Mouse (Mus musculus): ENCODE results near the gene Ccdc92b.
A peak's percentile ranks its signal among the peaks of the same experiment; 100 is the strongest.

Gene Ccdc92b

GRCm38 (mm10) chr11:74652791-74653191 is 33.4 kb downstream of the Ccdc92b start:
- DNase-seq (ENCODE audit: low read depth, low spot score), result no peak

DNA sequence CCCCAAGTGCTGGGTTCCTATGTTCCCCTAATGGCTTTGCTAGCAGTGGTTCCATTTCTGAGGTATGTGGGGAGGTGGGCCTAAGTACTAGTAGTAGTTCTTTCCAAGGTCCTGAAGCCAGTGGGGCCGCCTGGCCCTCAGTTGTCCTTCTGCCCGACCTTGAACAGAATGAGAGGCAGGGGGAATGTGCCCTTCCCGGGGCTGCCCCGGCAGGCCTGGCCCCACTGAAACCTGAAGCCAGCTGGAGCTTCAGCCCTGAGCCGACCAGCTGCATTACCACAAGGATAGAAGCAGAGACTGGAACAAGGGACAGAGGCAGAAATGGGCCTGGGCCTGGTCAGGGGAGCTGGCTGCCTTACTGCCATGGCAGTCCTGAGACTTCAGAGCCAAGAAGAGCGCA is 34.0 kb downstream of the Ccdc92b start:
- DNase-seq (ENCODE audit: low read depth, low spot score), result no peak

DNA sequence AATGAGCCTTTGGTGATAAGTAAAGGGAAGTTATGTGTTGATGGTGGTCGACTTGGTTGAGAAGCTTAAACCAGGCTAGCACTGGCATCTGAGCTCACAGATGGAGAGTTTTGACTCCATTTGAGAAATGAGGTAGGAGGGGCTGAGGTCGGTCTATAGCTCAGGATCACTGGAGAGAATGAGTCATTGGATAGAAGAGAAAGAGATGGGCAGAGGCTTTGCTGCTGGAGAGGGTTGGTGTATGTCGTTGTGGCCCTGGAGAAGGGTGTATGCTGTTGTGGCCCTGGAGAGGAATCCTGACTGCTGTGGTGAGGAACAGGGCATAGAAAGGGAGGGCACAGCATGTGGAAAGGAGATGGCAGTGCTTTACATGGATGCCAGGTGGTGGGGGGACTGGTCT is 36.5 kb downstream of the Ccdc92b start:
- DNase-seq (ENCODE audit: low read depth, low spot score), result peak; percentile 73

DNA sequence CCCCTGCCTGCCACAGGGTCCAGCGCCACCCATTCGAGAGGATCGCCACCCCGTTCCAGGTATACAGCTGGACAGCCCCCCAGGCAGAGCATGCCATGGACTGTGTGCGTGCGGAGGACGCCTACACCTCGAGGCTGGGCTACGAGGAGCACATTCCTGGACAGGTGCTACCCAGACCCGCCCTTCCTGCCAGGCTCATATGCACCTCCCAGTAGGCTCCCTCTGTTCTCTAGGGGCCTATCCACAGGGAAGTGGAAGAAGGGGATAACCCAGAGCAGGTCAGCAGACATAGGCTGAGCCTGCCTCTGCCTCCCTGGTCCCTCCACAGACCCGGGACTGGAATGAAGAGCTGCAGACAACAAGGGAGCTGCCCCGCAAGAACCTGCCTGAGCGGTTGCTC is 40.9 kb downstream of the Ccdc92b start:
- no peak for DNase-seq (ENCODE audit: low read depth, low spot score)

GRCm38 (mm10) chr11:74661641-74662040 is 42.2 kb downstream of the Ccdc92b start:
- DNase-seq (ENCODE audit: low read depth, low spot score), result no peak

DNA sequence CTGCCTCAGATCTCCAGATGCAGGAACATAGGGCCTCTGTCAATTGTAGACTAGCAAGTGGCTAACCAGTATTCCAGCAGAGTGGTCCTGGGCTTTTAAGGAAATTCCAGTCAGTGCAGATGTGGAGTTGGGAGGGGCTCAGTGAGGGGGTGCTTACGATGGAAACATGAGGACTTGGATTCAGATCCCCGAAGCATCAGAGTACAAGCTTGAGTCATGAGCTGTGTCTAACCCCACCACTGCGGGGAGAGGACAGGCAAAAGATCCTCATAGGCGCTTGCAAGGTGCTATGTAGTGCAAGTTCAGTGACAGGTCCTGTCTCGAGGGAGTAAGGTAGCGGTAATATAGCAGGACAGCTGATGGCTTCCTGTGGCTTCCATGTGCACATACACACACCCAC is 42.8 kb downstream of the Ccdc92b start:
- no peak for DNase-seq (ENCODE audit: low read depth, low spot score)

DNA sequence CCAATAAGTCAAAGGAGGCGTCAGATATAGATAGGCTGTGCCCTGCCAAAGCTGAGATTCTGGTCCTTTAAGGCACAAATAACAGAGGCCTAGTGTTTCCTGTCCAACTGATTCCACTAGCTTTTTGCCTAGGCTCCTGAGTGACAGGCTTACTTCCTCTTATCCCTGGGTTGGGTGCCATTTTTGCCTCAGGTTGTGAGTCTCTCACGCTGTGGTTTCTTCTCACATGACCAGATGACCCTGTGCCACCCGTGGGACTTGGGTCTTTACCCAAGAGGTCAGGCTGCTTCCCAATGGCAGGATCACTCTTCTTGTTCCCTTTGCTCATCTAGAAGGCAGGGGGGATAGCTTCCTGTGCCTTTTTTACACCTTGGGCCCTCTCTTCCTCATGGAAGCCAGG is 44.9 kb downstream of the Ccdc92b start:
- no peak for DNase-seq (ENCODE audit: low read depth, low spot score)

- DNase-seq (ENCODE audit: low read depth, low spot score), result no peak
Measured at GRCm38 (mm10) chr11:74664906-74665305, 45.5 kb downstream of the Ccdc92b start.

DNA sequence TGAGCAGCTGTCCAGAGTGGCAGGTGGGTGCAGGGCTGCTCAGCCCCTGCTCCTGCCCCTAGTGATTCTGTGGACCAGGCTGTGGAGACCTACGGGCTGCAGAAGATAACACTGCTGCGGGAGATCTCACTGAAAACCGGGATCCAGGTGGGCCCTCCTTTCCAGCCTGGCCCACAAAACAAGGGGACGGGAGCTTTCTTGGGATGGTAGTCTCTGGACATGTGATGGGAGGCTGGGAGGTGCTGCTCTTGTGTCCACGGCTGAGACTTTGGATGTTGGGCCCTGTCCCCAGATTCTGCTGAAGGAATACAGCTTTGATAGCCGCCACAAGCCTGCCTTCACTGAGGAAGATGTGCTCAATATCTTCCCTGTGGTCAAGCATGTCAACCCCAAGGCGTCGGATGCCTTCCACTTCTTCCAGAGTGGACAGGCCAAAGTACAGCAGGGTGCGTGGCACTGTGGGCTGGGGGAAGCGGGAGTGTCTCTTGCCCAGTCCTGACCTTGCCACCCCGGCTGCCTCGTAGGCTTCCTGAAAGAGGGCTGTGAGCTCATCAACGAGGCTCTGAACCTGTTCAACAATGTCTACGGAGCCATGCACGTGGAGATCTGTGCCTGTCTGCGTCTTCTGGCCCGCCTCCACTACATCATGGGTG is 46.4 kb downstream of the Ccdc92b start:
- DNase-seq (ENCODE audit: low read depth, low spot score), result no peak

- DNase-seq (ENCODE audit: low read depth, low spot score), result no peak
Measured at GRCm38 (mm10) chr11:74666284-74666652, 46.9 kb downstream of the Ccdc92b start.

- DNase-seq (ENCODE audit: low read depth, low spot score), result no peak
Measured at GRCm38 (mm10) chr11:74666776-74667581, 47.6 kb downstream of the Ccdc92b start.

GRCm38 (mm10) chr11:74667582-74668010 is 48.2 kb downstream of the Ccdc92b start:
- DNase-seq (ENCODE audit: low read depth, low spot score), result no peak

DNA sequence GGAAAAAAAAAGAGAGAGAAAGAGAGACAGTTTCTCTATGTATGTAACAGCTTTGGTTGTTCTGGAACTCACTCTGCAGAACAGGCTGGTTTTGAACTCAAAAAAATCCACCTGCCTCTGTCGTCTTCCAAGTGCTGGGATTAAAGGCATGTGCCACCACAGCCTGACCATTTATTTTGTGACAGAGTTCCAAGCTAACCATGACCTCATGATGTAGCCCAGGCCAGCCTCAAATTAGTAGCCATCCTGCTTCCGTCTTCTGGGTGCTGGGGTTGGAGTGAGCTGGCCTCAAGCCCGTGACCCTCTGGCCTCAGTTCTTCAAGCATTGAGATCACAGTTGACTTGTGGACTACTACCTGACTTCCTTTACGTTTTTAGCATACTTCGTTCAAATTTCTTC is 49.1 kb downstream of the Ccdc92b start:
- DNase-seq (ENCODE audit: low read depth, low spot score), result no peak

GRCm38 (mm10) chr11:74668971-74669370 is 49.6 kb downstream of the Ccdc92b start:
- no peak for DNase-seq (ENCODE audit: low read depth, low spot score)

GRCm38 (mm10) chr11:74670151-74670550 is 50.7 kb downstream of the Ccdc92b start:
- no peak for DNase-seq (ENCODE audit: low read depth, low spot score)

- DNase-seq (ENCODE audit: low read depth, low spot score), result no peak
Measured at GRCm38 (mm10) chr11:74671013-74671412, 51.6 kb downstream of the Ccdc92b start.

GRCm38 (mm10) chr11:74671839-74672238 is 52.4 kb downstream of the Ccdc92b start:
- DNase-seq (ENCODE audit: low read depth, low spot score), result no peak

- peak; percentile 14 for DNase-seq (ENCODE audit: low read depth, low spot score)
Measured at GRCm38 (mm10) chr11:74672901-74673513, 53.6 kb downstream of the Ccdc92b start.

DNA sequence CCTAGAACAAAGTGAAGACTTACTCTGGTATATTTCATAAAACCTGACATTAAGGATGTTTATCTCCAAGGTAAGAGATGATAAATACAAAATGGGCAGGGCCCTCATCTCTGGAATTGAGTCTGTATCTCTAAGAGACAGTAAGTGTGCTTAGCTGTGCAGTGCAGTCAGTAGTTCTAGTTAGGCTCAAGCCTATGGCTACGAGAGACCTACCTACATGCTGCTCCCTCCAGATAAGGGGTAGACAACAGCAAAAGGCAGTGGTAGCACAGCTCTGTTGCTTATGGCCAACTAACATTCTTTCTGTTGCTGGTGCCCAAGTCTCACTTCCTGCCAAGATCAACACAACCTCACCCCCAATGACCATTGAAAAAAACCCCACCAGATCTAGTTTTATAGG is 54.2 kb downstream of the Ccdc92b start:
- DNase-seq (ENCODE audit: low read depth, low spot score), result no peak

- DNase-seq (ENCODE audit: low read depth, low spot score), result no peak
Measured at GRCm38 (mm10) chr11:74674713-74675112, 55.3 kb downstream of the Ccdc92b start.

DNA sequence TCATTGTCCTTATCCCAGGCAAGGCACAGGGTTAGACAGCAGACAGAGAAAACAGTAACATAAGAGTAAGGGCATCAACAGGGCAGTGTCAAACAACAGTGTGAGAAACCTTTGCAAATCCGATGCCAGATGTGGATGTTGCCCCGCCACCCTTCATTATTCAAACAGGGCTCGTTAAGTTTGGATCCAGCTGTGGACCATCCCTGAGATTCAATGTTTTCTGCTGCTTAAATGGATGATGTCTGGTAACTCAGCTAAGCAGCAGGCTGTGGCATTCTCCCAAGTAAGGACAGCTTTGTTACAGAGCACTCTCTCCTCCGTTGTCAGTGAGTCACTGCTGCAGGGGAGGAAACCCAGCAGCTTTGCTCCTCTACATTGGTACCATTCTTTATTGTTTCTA is 55.8 kb downstream of the Ccdc92b start:
- peak; percentile 54 for DNase-seq (ENCODE audit: low read depth, low spot score)

Measured in 3T3-L1 (cell line).